Mouse (Mus musculus) lung, adult 2 months (tissue): ENCODE measurements at regions not wholly inside any gene's neighbourhood (a gene's known extent, or its start where the extent isn't known, plus 50 kb on each side); places are given as distances from the start of the nearest gene placed in this dataset.

ENCODE experiments used
- CTCF ChIP-seq: fragments of 200-500 bp; IDR thresholded peaks from 2 replicates; pipeline ENCODE4 v1.5.1; 2011; ENCODE audit warnings: mild to moderate bottlenecking, low read length, control low read depth; ENCODE audit not compliant: insufficient read depth
- POLR2A ChIP-seq: fragments of 200-500 bp; IDR thresholded peaks from 2 replicates; pipeline ENCODE4 v1.6.1; 2011; ENCODE audit warnings: low read depth, mild to moderate bottlenecking, control low read depth, low read length, borderline replicate concordance; ENCODE audit errors: extremely low read depth

DNA sequence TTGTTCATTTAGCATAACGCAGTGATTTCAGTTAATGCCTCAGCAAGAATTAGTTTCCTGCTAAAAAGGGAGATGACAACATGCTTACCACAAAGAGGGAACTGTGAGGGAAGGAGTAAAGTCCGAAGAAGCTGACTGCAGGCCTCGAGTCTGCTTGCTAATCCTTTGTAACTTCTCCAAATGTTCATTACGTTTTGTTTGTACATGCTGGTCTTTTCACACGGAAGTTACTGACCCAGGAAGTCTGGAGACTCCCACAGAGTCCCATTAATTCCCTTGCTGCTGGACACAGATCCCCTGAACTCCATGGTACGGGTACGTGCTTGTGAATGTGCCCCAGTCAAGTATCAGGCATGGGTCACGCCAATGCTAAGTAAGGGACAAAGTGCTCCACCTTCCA, 415.9 kb downstream of the Gja1 start:
- TF ChIP-seq CTCF = no peak
- TF ChIP-seq POLR2A = no peak
